Mouse (Mus musculus): ENCODE measurements around the gene Mxra7. TPM values are rescaled to one million over a fixed set of nuclear protein-coding genes. Genes with fewer than 3 reads are reported as not detected.
"Not testable (repeated sequence)": the region's sequence is repeated elsewhere in the genome, so short reads cannot be mapped to it uniquely, and the experiment has no call there.

The Mxra7 gene
- polyA plus RNA-seq, 1 experiment = 76.8 TPM

GRCm38 (mm10) chr11:116836283-116836682, 8.4 kb upstream of the Mxra7 start:
- no peak for TF ChIP-seq POLR2A (IDR thresholded peaks at IDR 0.05; ENCODE audit: low read depth, low read length)
- TF ChIP-seq CTCF (IDR thresholded peaks at IDR 0.05; ENCODE audit: borderline replicate concordance, insufficient read depth, low read length) = no peak
- Histone ChIP-seq H3K4me1 (ENCODE audit: control insufficient read depth, insufficient read depth, low read length) (peaks cover 4% of the 10 kb centered on the region; the same call in 1 of the 2 replicates), H3K4me3 (ENCODE audit: insufficient read depth, low read length) (no peak overlapping the region), H3K27ac (ENCODE audit: insufficient read depth, low read length) (no peak overlapping the region)

DNA sequence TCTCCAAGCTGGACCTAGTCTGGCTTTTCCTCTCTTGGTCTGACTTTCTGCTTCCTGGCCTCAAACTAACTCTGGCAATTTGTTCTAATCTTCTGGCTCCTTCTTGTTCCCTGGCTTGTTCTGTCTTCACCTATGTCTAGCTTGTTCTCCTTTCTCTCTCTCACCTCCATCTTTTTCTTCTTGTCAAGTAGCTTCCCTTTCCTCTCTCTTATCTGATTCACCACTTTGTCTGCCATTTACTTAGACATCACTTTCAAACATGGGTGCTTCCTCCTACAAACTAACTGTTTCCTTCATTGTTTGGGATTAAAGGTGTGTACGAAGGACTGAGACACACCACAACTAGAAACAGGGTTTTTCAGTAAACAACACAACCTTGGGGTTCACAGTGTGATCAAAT, 7.1 kb upstream of the Mxra7 start:
- TF ChIP-seq POLR2A (IDR thresholded peaks at IDR 0.05; ENCODE audit: low read depth, low read length) (no peak), CTCF (IDR thresholded peaks at IDR 0.05; ENCODE audit: borderline replicate concordance, insufficient read depth, low read length) (no peak)
- Histone ChIP-seq H3K4me3 (ENCODE audit: insufficient read depth, low read length) (no peak overlapping the region), H3K27ac (ENCODE audit: insufficient read depth, low read length) (no peak overlapping the region), H3K4me1 (ENCODE audit: control insufficient read depth, insufficient read depth, low read length) (peaks cover 3% of the 10 kb centered on the region; the same call in 1 of the 2 replicates)

DNA sequence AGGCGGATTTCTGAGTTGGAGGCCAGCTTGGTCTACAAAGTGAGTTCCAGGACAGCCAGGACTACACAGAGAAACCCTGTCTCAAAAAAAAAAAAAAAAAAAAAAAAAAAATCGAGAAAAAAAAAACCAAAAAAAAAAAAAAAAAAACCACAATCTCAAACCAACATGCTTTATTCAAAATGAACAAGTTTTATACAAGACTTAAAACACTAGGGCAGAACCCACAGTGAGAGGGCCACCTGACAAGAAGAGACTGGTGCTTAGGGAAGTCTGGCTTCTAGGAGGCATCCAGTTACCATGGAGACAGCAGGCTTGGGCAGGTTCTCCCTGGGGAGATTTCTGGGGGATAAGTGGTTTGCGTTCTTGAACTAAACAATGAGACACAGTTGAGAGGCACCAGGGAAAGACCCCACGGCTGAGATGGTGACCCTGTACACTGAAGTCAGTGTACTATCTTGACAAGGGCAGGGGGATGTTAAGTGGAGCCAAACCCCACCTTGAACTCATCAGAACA, 4.4 kb upstream of the Mxra7 start:
- Histone ChIP-seq H3K27ac (ENCODE audit: insufficient read depth, low read length) (no peak overlapping the region), H3K4me3 (ENCODE audit: insufficient read depth, low read length) (no peak overlapping the region), H3K4me1 (ENCODE audit: control insufficient read depth, insufficient read depth, low read length) (peaks cover 3% of the 10 kb centered on the region; the same call in 1 of the 2 replicates)
- TF ChIP-seq POLR2A (IDR thresholded peaks at IDR 0.05; ENCODE audit: low read depth, low read length) = no peak
- no peak for TF ChIP-seq CTCF (IDR thresholded peaks at IDR 0.05; ENCODE audit: borderline replicate concordance, insufficient read depth, low read length)

- TF ChIP-seq CTCF (IDR thresholded peaks at IDR 0.05; ENCODE audit: borderline replicate concordance, insufficient read depth, low read length) (no peak), POLR2A (IDR thresholded peaks at IDR 0.05; ENCODE audit: low read depth, low read length) (no peak)
- peak overlapping the region; percentile 75 for H3K27ac ChIP-seq (ENCODE audit: insufficient read depth, low read length)
- peak overlapping the region; percentile 83 for H3K4me3 ChIP-seq (ENCODE audit: insufficient read depth, low read length)
- H3K4me1 ChIP-seq (ENCODE audit: control insufficient read depth, insufficient read depth, low read length) = peaks cover 8% of the 10 kb centered on the region
Observed at GRCm38 (mm10) chr11:116826550-116827504, 1.0 kb downstream of the Mxra7 start.

- Histone ChIP-seq H3K4me1 (ENCODE audit: control insufficient read depth, insufficient read depth, low read length) (peaks cover 23% of the 10 kb centered on the region), H3K4me3 (ENCODE audit: insufficient read depth, low read length) (no peak overlapping the region), H3K27ac (ENCODE audit: insufficient read depth, low read length) (peak overlapping the region; percentile 30; the same call in 1 of the 2 replicates)
- TF ChIP-seq CTCF (IDR thresholded peaks at IDR 0.05; ENCODE audit: borderline replicate concordance, insufficient read depth, low read length) = no peak
- no peak for TF ChIP-seq POLR2A (IDR thresholded peaks at IDR 0.05; ENCODE audit: low read depth, low read length)
Observed at GRCm38 (mm10) chr11:116825230-116825629, 2.6 kb downstream of the Mxra7 start.

DNA sequence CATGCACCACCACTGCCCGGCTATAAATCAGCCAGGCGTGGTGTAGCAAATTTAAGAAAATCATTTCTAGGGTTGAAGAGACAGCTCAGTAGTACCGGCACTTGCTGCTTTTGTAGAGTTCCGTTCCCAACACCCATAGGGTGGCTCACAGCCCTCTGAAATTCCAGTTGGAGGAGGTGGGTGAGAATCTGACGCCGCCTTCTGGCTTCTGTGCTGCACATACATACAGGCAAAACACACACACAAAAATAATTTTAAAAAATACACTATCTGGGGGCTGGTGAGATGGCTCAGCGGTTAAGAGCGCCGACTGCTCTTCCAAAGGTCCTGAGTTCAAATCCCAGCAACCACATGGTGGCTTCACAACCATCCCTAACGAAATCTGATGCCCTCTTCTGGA, 4.0 kb downstream of the Mxra7 start:
- H3K4me3 ChIP-seq (ENCODE audit: insufficient read depth, low read length); H3K27ac ChIP-seq (ENCODE audit: insufficient read depth, low read length): not testable (repeated sequence)
- peaks cover 34% of the 10 kb centered on the region for H3K4me1 ChIP-seq (ENCODE audit: control insufficient read depth, insufficient read depth, low read length)

DNA sequence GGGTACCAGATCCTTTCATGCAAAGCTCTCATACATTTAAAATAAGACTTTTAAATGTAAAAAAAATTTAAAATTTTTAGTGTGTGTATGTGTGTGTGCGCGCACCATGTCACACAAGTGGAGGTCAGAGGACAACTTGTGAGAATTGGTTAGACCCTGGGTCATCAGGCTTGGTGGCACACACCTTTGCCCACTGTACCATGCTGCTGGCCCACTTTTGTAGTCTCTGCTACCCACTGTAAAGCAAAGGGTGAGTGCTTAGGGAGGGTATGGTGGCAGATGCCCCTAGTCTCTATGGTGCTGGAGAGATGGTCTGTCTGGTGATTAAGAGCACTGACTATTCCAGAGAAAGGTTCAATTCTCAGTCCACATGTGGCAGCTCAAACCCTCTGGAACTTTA, 4.6 kb downstream of the Mxra7 start:
- Histone ChIP-seq H3K4me1 (ENCODE audit: control insufficient read depth, insufficient read depth, low read length) (peaks cover 37% of the 10 kb centered on the region), H3K4me3 (ENCODE audit: insufficient read depth, low read length) (no peak overlapping the region), H3K27ac (ENCODE audit: insufficient read depth, low read length) (no peak overlapping the region)
- TF ChIP-seq POLR2A (IDR thresholded peaks at IDR 0.05; ENCODE audit: low read depth, low read length) = no peak
- no peak for TF ChIP-seq CTCF (IDR thresholded peaks at IDR 0.05; ENCODE audit: borderline replicate concordance, insufficient read depth, low read length)

GRCm38 (mm10) chr11:116822626-116823025, 5.2 kb downstream of the Mxra7 start:
- H3K4me3 ChIP-seq (ENCODE audit: insufficient read depth, low read length) = no peak overlapping the region
- peak overlapping the region; percentile 60; the same call in 1 of the 2 replicates for H3K27ac ChIP-seq (ENCODE audit: insufficient read depth, low read length)
- TF ChIP-seq POLR2A (IDR thresholded peaks at IDR 0.05; ENCODE audit: low read depth, low read length) = no peak
- no peak for TF ChIP-seq CTCF (IDR thresholded peaks at IDR 0.05; ENCODE audit: borderline replicate concordance, insufficient read depth, low read length)
- H3K4me1 ChIP-seq (ENCODE audit: control insufficient read depth, insufficient read depth, low read length) = peaks cover 37% of the 10 kb centered on the region

- H3K4me3 ChIP-seq (ENCODE audit: insufficient read depth, low read length) = no peak overlapping the region
- peaks cover 40% of the 10 kb centered on the region for H3K4me1 ChIP-seq (ENCODE audit: control insufficient read depth, insufficient read depth, low read length)
- TF ChIP-seq POLR2A (IDR thresholded peaks at IDR 0.05; ENCODE audit: low read depth, low read length) = no peak
- peak overlapping the region; percentile 60 for H3K27ac ChIP-seq (ENCODE audit: insufficient read depth, low read length)
Observed at GRCm38 (mm10) chr11:116822215-116822614, 5.6 kb downstream of the Mxra7 start.

Data from embryonic fibroblast, embryonic 13.5 days (primary cell).